Mouse (Mus musculus): ENCODE results near the gene Hist2h2be. TPM values are rescaled to one million over a fixed set of nuclear protein-coding genes. Genes with fewer than 3 reads are reported as not detected.
"Not testable (repeated sequence)": the region's sequence is repeated elsewhere in the genome, so short reads cannot be mapped to it uniquely, and the experiment has no call there.

Gene Hist2h2be
- total and polyA plus RNA-seq, 3 experiments: 0.33 to 2.7 (median 2.5) TPM

- Histone ChIP-seq H3K4me1 (ENCODE audit: insufficient read depth, low read depth, low read length) (peaks cover 37% of the 10 kb centered on the region), H3K36me3 (replicated peaks) (peaks cover 12% of the 10 kb centered on the region), H3K9me3 (replicated peaks) (peaks cover 5% of the 10 kb centered on the region), H3K4me3 (ENCODE audit: low read depth, low read length) (no peak overlapping the region), H3K27me3 (ENCODE audit: insufficient read depth, low read length) (no peaks in the 10 kb centered on the region)
- DNase-seq (ENCODE audit: low spot score): no peak
- TF ChIP-seq TAL1 (conservative IDR thresholded peaks at IDR 0.05; ENCODE audit: low read depth, low read length) (no peak), POLR2AphosphoS5 (IDR thresholded peaks at IDR 0.05; ENCODE audit: insufficient replicate concordance, low read depth, low read length) (no peak), CTCF (IDR thresholded peaks at IDR 0.05; ENCODE audit: low read depth, low read length) (no peak), GATA1 (IDR thresholded peaks at IDR 0.05; ENCODE audit: borderline replicate concordance, low read length) (no peak), GATA2 (IDR thresholded peaks at IDR 0.05; ENCODE audit: borderline replicate concordance, low read depth, low read length) (no peak)
- ATAC-seq (ENCODE audit: extremely low read depth, insufficient number of reproducible peaks, low FRiP score, poor library complexity, severe bottlenecking): no peak
Measured at GRCm38 (mm10) chr3:96199731-96200130, 21.2 kb upstream of the Hist2h2be start.

- Histone ChIP-seq H3K4me1 (ENCODE audit: insufficient read depth, low read depth, low read length) (peaks cover 4% of the 10 kb centered on the region; the same call in 1 of the 2 replicates), H3K36me3 (replicated peaks) (no peaks in the 10 kb centered on the region), H3K27me3 (ENCODE audit: insufficient read depth, low read length) (peaks cover 24% of the 10 kb centered on the region), H3K9me3 (replicated peaks) (peaks cover 6% of the 10 kb centered on the region), H3K4me3 (ENCODE audit: low read depth, low read length) (no peak overlapping the region)
- TF ChIP-seq TAL1 (conservative IDR thresholded peaks at IDR 0.05; ENCODE audit: low read depth, low read length) (no peak), GATA1 (IDR thresholded peaks at IDR 0.05; ENCODE audit: borderline replicate concordance, low read length) (no peak), GATA2 (IDR thresholded peaks at IDR 0.05; ENCODE audit: borderline replicate concordance, low read depth, low read length) (no peak), POLR2AphosphoS5 (IDR thresholded peaks at IDR 0.05; ENCODE audit: insufficient replicate concordance, low read depth, low read length) (no peak), CTCF (IDR thresholded peaks at IDR 0.05; ENCODE audit: low read depth, low read length) (no peak)
- DNase-seq (ENCODE audit: low spot score) (no peak), ATAC-seq (ENCODE audit: extremely low read depth, insufficient number of reproducible peaks, low FRiP score, poor library complexity, severe bottlenecking) (no peak)
Measured at GRCm38 (mm10) chr3:96207819-96208218, 13.1 kb upstream of the Hist2h2be start.

GRCm38 (mm10) chr3:96209242-96209641, 11.7 kb upstream of the Hist2h2be start:
- H3K36me3 ChIP-seq (replicated peaks): no peaks in the 10 kb centered on the region
- peaks cover 6% of the 10 kb centered on the region for H3K9me3 ChIP-seq (replicated peaks)
- peaks cover 29% of the 10 kb centered on the region for H3K27me3 ChIP-seq (ENCODE audit: insufficient read depth, low read length)
- H3K4me3 ChIP-seq (ENCODE audit: low read depth, low read length): no peak overlapping the region
- DNase-seq (ENCODE audit: low spot score) (no peak), ATAC-seq (ENCODE audit: extremely low read depth, insufficient number of reproducible peaks, low FRiP score, poor library complexity, severe bottlenecking) (no peak)
- TF ChIP-seq CTCF (IDR thresholded peaks at IDR 0.05; ENCODE audit: low read depth, low read length): no peak
- peaks cover 4% of the 10 kb centered on the region; the same call in 1 of the 2 replicates for H3K4me1 ChIP-seq (ENCODE audit: insufficient read depth, low read depth, low read length)

GRCm38 (mm10) chr3:96219191-96219641, 1.7 kb upstream of the Hist2h2be start:
- H3K9me3 ChIP-seq (replicated peaks): peaks cover 16% of the 10 kb centered on the region
- peaks cover 3% of the 10 kb centered on the region for H3K36me3 ChIP-seq (replicated peaks)
- peaks cover 13% of the 10 kb centered on the region for H3K4me1 ChIP-seq (ENCODE audit: insufficient read depth, low read depth, low read length)
- peaks cover 6% of the 10 kb centered on the region for H3K27me3 ChIP-seq (ENCODE audit: insufficient read depth, low read length)
- DNase-seq (ENCODE audit: low spot score): peak; percentile 34
- no peak for ATAC-seq (ENCODE audit: extremely low read depth, insufficient number of reproducible peaks, low FRiP score, poor library complexity, severe bottlenecking)
- TF ChIP-seq TAL1 (conservative IDR thresholded peaks at IDR 0.05; ENCODE audit: low read depth, low read length) (no peak), GATA1 (IDR thresholded peaks at IDR 0.05; ENCODE audit: borderline replicate concordance, low read length) (no peak), GATA2 (IDR thresholded peaks at IDR 0.05; ENCODE audit: borderline replicate concordance, low read depth, low read length) (no peak)
- peak overlapping the region; percentile 76 for H3K4me3 ChIP-seq (ENCODE audit: low read depth, low read length)

- peak within 1 kb of the TSS; percentile 76 for H3K4me3 ChIP-seq (ENCODE audit: low read depth, low read length)
- peaks cover 5% of the 10 kb centered on the region; the same call in 1 of the 2 replicates for H3K27me3 ChIP-seq (ENCODE audit: insufficient read depth, low read length)
- peaks cover 13% of the 10 kb centered on the region for H3K4me1 ChIP-seq (ENCODE audit: insufficient read depth, low read depth, low read length)
- H3K9me3 ChIP-seq (replicated peaks): peaks cover 16% of the 10 kb centered on the region
- H3K36me3 ChIP-seq (replicated peaks): peaks cover 3% of the 10 kb centered on the region
- DNase-seq (ENCODE audit: low spot score) (peak; percentile 83), ATAC-seq (ENCODE audit: extremely low read depth, insufficient number of reproducible peaks, low FRiP score, poor library complexity, severe bottlenecking) (peak; percentile 83)
- TF ChIP-seq CTCF (IDR thresholded peaks at IDR 0.05; ENCODE audit: low read depth, low read length): no peak
- TF ChIP-seq POLR2AphosphoS5 (IDR thresholded peaks at IDR 0.05; ENCODE audit: insufficient replicate concordance, low read depth, low read length): peak; percentile 90
Measured at GRCm38 (mm10) chr3:96219661-96220130, 1.2 kb upstream of the Hist2h2be start, which contains the start of the genes Bola1 and Hist2h2ab. TSS of gene Bola1 (minus strand) at chr3:96219709. TSS of gene Hist2h2ab (plus strand) at chr3:96219865.

GRCm38 (mm10) chr3:96220131-96220764, 671 bp upstream of the Hist2h2be start:
- H3K36me3 ChIP-seq (replicated peaks); H3K27me3 ChIP-seq (ENCODE audit: insufficient read depth, low read length); ATAC-seq (ENCODE audit: extremely low read depth, insufficient number of reproducible peaks, low FRiP score, poor library complexity, severe bottlenecking): not testable (repeated sequence)
- Histone ChIP-seq H3K9me3 (replicated peaks) (peaks cover 16% of the 10 kb centered on the region), H3K4me1 (ENCODE audit: insufficient read depth, low read depth, low read length) (peaks cover 17% of the 10 kb centered on the region), H3K4me3 (ENCODE audit: low read depth, low read length) (peak overlapping the region; percentile 76)
- DNase-seq (ENCODE audit: low spot score): peak; percentile 36

GRCm38 (mm10) chr3:96221640-96222038, 720 bp downstream of the Hist2h2be start:
- TF ChIP-seq CTCF (IDR thresholded peaks at IDR 0.05; ENCODE audit: low read depth, low read length): no peak
- no peak for TF ChIP-seq TAL1 (conservative IDR thresholded peaks at IDR 0.05; ENCODE audit: low read depth, low read length)
- no peak for TF ChIP-seq GATA2 (IDR thresholded peaks at IDR 0.05; ENCODE audit: borderline replicate concordance, low read depth, low read length)
- TF ChIP-seq GATA1 (IDR thresholded peaks at IDR 0.05; ENCODE audit: borderline replicate concordance, low read length): no peak
- TF ChIP-seq POLR2AphosphoS5 (IDR thresholded peaks at IDR 0.05; ENCODE audit: insufficient replicate concordance, low read depth, low read length): no peak
- Histone ChIP-seq H3K27me3 (ENCODE audit: insufficient read depth, low read length) (no peaks in the 10 kb centered on the region), H3K4me1 (ENCODE audit: insufficient read depth, low read depth, low read length) (peaks cover 26% of the 10 kb centered on the region), H3K36me3 (replicated peaks) (peaks cover 3% of the 10 kb centered on the region), H3K9me3 (replicated peaks) (peaks cover 16% of the 10 kb centered on the region), H3K4me3 (ENCODE audit: low read depth, low read length) (no peak overlapping the region; the same call in 1 of the 2 replicates)
- no peak for ATAC-seq (ENCODE audit: extremely low read depth, insufficient number of reproducible peaks, low FRiP score, poor library complexity, severe bottlenecking)
- DNase-seq (ENCODE audit: low spot score): no peak

Measured in G1E (cell line).